Mouse (Mus musculus) kidney, adult 2 months (tissue): Measurements from ENCODE around the gene Defb11.
"Not testable (repeated sequence)": the region's sequence is repeated elsewhere in the genome, so short reads cannot be mapped to it uniquely, and the experiment has no call there.

Source experiments
- CTCF ChIP-seq: fragments of 200-500 bp; conservative IDR thresholded peaks from 2 replicates; pipeline ENCODE4 v1.5.1; 2011; ENCODE audit warnings: low read depth, mild to moderate bottlenecking, control low read depth, low read length, moderate library complexity, mixed read lengths; ENCODE audit not compliant: insufficient read depth, insufficient read length
- POLR2A ChIP-seq: fragments of 200-500 bp; IDR thresholded peaks from one replicate; pipeline ENCODE4 v1.6.1; 2011; ENCODE audit warnings: low read depth, low read length, control low read depth

- TF ChIP-seq CTCF, POLR2A: not testable (repeated sequence)
Measured at GRCm38 (mm10) chr8:21930754-21931153, 24.5 kb upstream of the Defb11 start.
